Mouse (Mus musculus) E14TG2a.4 (cell line): ENCODE measurements at regions not wholly inside any gene's neighbourhood (a gene's known extent, or its start where the extent isn't known, plus 50 kb on each side); places are given as distances from the start of the nearest gene placed in this dataset.

Experiments used
- CTCF ChIP-seq: conservative IDR thresholded peaks from 2 replicates; pipeline ENCODE4 v1.5.1; 2014; ENCODE audit warnings: low read length
- NANOG ChIP-seq: IDR thresholded peaks from 2 replicates; pipeline ENCODE4 v1.6.1; 2014; ENCODE audit warnings: borderline replicate concordance, low read length, mixed read lengths
- POU5F1 ChIP-seq: IDR thresholded peaks from 2 replicates; pipeline ENCODE4 v1.6.1; 2014; ENCODE audit warnings: low read length, borderline replicate concordance

- TF ChIP-seq CTCF (no peak), POU5F1 (no peak), NANOG (no peak)
Measured at GRCm38 (mm10) chr13:6473401-6474190, 74.4 kb upstream of the Pitrm1 start.
